Mouse (Mus musculus) midbrain, embryonic 16.5 days (tissue): ENCODE results near the gene Traf2. TPM values are rescaled to one million over a fixed set of nuclear protein-coding genes. Genes with fewer than 3 reads are reported as not detected.
"Not testable (repeated sequence)": the region's sequence is repeated elsewhere in the genome, so short reads cannot be mapped to it uniquely, and the experiment has no call there.

ENCODE experiments used
- ATAC-seq: fragments of 200-750 bp; cut with Nextera tagmentation; 2 replicates; pipeline ENCODE4 v1.8.0; 2017; ENCODE audit warnings: moderate TSS enrichment
- H3K27ac ChIP-seq: fragments of 300-500 bp; sonication (generic); 2 replicates; pipeline ENCODE4 v1.5.1; 2014; ENCODE audit warnings: mild to moderate bottlenecking, low read length, mixed read lengths
- H3K27me3 ChIP-seq: fragments of 300-500 bp; sonication (generic); 2 replicates; pipeline ENCODE4 v1.6.1; 2014; ENCODE audit warnings: low read depth, low read length, mixed read lengths; ENCODE audit not compliant: control insufficient read depth, insufficient read depth
- H3K36me3 ChIP-seq: fragments of 300-500 bp; sonication (generic); 2 replicates; pipeline ENCODE4 v1.6.1; 2014; ENCODE audit warnings: mild to moderate bottlenecking, low read length, moderate library complexity, mixed read lengths; ENCODE audit not compliant: control insufficient read depth, insufficient read depth
- H3K4me1 ChIP-seq: fragments of 300-500 bp; sonication (generic); 2 replicates; pipeline ENCODE4 v1.6.1; 2014; ENCODE audit warnings: mild to moderate bottlenecking, low read length, mixed read lengths; ENCODE audit not compliant: control insufficient read depth, insufficient read depth
- H3K4me2 ChIP-seq: fragments of 300-500 bp; sonication (generic); 2 replicates; pipeline ENCODE4 v1.6.1; 2014; ENCODE audit warnings: mild to moderate bottlenecking, low read length, mixed read lengths
- H3K4me3 ChIP-seq: fragments of 300-500 bp; sonication (generic); 2 replicates; pipeline ENCODE4 v1.5.1; 2014; ENCODE audit warnings: low read depth, mild to moderate bottlenecking, low read length, moderate library complexity, mixed read lengths
- H3K9ac ChIP-seq: fragments of 300-500 bp; sonication (generic); 2 replicates; pipeline ENCODE4 v1.6.1; 2014; ENCODE audit warnings: low read depth, low read length, mixed read lengths
- H3K9me3 ChIP-seq: fragments of 300-500 bp; sonication (generic); replicated peaks from 2 replicates; pipeline ENCODE4 v1.6.1; 2014; ENCODE audit warnings: mild to moderate bottlenecking, low read length, mixed read lengths; ENCODE audit not compliant: control insufficient read depth, poor library complexity, severe bottlenecking
- WGBS: fragments of 180-500 bp; shearing (Covaris S2); extraction: QIAGEN DNeasy Blood & Tissue Kit; methylation state at CpG from one replicate; pipeline ENCODE4 v1.1.7; 2014; 5-methylcytosine and 5-hydroxymethylcytosine counted together
- polyA plus RNA-seq: library from polyadenylated mRNA; unstranded; fragments of >200 nt; fragmentation: Nextera tagmentation; extraction: Ambion mirVana; gene quantifications from 2 replicates; pipeline ENCODE4 v1.2.1, GENCODE M21; 2015

The Traf2 gene
- polyA plus RNA-seq, 1 experiment from 2014 or later = 15.9 TPM

GRCm38 (mm10) chr2:25556296-25556695 is 9.6 kb upstream of the Traf2 start:
- no peak overlapping the region for H3K9ac ChIP-seq
- no peak overlapping the region for H3K4me3 ChIP-seq
- H3K4me1 ChIP-seq = peaks cover 17% of the 10 kb centered on the region
- no peaks in the 10 kb centered on the region for H3K27me3 ChIP-seq
- 52% methylated on average over 1 of the region's 1 CpGs for WGBS
- peaks cover 10% of the 10 kb centered on the region for H3K36me3 ChIP-seq
- H3K27ac ChIP-seq = no peak overlapping the region
- no peak for ATAC-seq
- no peak overlapping the region; the same call in 1 of the 2 replicates for H3K4me2 ChIP-seq
- H3K9me3 ChIP-seq = no peaks in the 10 kb centered on the region

GRCm38 (mm10) chr2:25555479-25555878 is 8.7 kb upstream of the Traf2 start:
- not testable (repeated sequence) for H3K27me3 ChIP-seq, H3K36me3 ChIP-seq, H3K4me3 ChIP-seq, H3K27ac ChIP-seq, H3K4me2 ChIP-seq, H3K9me3 ChIP-seq, ATAC-seq, H3K9ac ChIP-seq
- H3K4me1 ChIP-seq = peaks cover 17% of the 10 kb centered on the region
- 47% methylated on average over 2 of the region's 2 CpGs for WGBS

DNA sequence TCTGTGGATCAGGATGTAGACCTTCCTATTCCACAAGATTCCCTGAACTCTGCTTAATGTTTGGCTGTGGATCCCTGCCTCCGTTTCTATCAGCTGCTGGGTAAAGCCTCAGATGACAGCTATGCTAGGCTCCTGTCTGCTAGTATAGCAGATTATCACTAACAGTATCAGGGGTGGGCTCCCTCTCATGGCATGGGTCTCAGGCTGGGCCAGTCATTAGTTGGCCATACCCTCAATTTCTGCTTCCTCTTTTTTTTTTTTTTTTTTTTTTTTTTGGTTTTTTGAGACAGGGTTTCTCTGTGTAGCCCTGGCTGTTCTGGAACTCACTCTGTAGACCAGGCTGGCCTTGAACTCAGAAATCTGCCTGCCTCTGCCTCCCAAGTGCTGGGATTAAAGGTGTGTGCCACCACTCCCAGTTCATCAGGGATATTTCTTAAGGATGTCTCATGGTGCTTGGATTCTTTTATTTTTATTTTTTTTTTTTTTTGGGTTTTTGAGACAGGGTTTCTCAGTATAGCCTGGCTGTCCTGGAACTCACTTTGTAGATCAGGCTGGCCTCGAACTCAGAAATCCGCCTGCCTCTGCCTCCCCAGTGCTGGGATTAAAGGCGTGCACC is 6.5 kb upstream of the Traf2 start:
- H3K36me3 ChIP-seq, H3K27ac ChIP-seq, H3K27me3 ChIP-seq, H3K4me3 ChIP-seq, H3K9me3 ChIP-seq, H3K4me1 ChIP-seq, H3K9ac ChIP-seq, ATAC-seq, H3K4me2 ChIP-seq: not testable (repeated sequence)
- 89% methylated on average over 4 of the region's 4 CpGs for WGBS

- ATAC-seq = no peak
- H3K9me3 ChIP-seq = no peaks in the 10 kb centered on the region
- H3K27me3 ChIP-seq = no peaks in the 10 kb centered on the region
- H3K9ac ChIP-seq = no peak overlapping the region
- H3K4me1 ChIP-seq = peaks cover 4% of the 10 kb centered on the region
- no peak overlapping the region for H3K4me2 ChIP-seq
- 33% methylated on average over 5 of the region's 5 CpGs for WGBS
- no peak overlapping the region for H3K27ac ChIP-seq
- no peak overlapping the region for H3K4me3 ChIP-seq
- no peaks in the 10 kb centered on the region for H3K36me3 ChIP-seq
These were observed 4.4 kb upstream of the Traf2 start for GRCm38 (mm10) chr2:25551186-25551585.

- Histone ChIP-seq H3K9ac (no peak overlapping the region), H3K27me3 (no peaks in the 10 kb centered on the region), H3K36me3 (no peaks in the 10 kb centered on the region), H3K4me2 (no peak overlapping the region), H3K4me1 (peaks cover 9% of the 10 kb centered on the region), H3K9me3 (no peaks in the 10 kb centered on the region), H3K4me3 (no peak overlapping the region), H3K27ac (no peak overlapping the region)
- no peak for ATAC-seq
- WGBS = 85% methylated on average over 9 of the region's 9 CpGs
These were observed 2.6 kb upstream of the Traf2 start for GRCm38 (mm10) chr2:25549021-25549991.

DNA sequence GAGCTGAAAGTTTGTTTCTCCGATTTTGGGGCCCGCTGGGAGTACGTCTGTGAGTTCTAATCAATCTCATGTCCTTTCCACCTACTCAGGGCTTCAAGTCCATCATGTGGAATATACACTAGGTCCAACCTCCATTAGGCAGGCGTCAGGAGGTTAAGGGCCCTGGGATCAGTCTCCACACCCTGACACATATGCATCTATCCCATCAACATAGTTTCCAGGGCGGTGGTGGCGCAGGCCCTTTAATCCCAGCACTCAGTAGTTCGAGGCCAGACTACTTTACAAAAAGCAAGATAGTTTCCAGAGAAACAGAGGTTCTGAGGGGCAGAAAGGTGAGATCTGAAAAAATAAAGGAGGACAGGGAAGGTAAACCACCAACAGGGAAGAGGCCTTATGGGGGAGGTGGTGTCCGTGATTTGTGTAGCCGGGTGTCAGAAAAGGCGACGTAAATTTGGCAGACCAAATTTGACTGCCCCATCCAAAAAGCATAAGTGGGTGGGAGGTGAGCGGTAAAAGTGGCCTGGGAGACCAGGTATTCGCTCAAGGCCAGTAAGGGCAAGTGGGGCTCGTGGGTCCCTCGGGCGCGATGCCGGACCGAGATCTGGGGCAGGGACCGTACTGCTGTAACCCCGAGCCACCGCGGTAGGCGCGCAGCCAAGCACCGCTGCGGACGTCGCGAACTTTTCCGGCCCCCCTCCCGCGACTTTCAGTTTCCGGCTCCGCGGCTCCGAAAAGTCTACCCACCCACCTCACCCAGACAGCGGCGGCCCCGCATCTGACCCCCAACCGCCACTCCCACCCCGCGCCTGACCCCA is 537 bp downstream of the Traf2 start:
- Histone ChIP-seq H3K36me3 (no peaks in the 10 kb centered on the region), H3K4me1 (peaks cover 9% of the 10 kb centered on the region), H3K27ac (peak overlapping the region; percentile 50; the same call in 1 of the 2 replicates), H3K9me3 (no peaks in the 10 kb centered on the region), H3K4me2 (peak overlapping the region; percentile 86), H3K9ac (peak overlapping the region; percentile 75), H3K27me3 (no peaks in the 10 kb centered on the region), H3K4me3 (peak overlapping the region; percentile 66)
- ATAC-seq = peak; percentile 73; the same call in 1 of the 2 replicates
- 8% methylated on average over 43 of the region's 43 CpGs for WGBS

DNA sequence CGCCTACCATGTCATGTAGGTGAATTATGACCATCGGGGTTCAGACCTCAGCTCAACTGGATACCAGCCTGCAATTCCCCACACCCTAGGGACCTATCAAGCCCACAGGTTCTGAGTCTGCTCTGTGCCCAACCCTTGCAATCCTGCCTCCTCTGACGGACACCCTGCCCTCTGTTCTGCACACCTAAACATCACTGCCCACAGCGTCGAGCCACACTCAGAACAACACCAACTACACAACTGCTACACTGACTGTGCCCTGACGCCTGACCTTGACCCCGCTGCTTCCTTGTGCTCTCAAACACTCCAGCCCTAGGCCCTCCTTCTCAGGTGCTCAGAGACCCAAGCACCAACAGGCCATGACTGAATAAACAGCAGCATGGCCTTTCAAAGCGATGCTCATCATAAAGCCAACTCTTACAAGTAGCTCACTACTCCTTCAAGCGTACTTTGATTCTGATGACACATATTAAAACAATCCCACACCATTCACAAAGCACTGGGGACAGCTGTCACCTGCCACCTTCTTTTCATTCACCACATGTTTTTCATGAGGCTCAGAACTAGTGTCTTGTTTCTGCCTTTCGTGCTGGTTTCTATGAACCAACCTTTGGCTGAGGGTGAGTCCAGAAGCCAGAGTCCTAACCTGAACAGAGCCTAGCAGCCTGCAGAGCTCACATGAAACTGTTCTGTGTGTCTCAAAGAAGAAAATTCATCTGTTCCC is 4.9 kb downstream of the Traf2 start:
- H3K4me3 ChIP-seq = no peak overlapping the region
- H3K27ac ChIP-seq = no peak overlapping the region
- H3K9ac ChIP-seq = no peak overlapping the region
- H3K4me2 ChIP-seq = no peak overlapping the region
- 93% methylated on average over 10 of the region's 10 CpGs for WGBS
- H3K27me3 ChIP-seq = no peaks in the 10 kb centered on the region
- H3K36me3 ChIP-seq = no peaks in the 10 kb centered on the region
- no peak for ATAC-seq
- no peaks in the 10 kb centered on the region for H3K9me3 ChIP-seq
- H3K4me1 ChIP-seq = peaks cover 6% of the 10 kb centered on the region

DNA sequence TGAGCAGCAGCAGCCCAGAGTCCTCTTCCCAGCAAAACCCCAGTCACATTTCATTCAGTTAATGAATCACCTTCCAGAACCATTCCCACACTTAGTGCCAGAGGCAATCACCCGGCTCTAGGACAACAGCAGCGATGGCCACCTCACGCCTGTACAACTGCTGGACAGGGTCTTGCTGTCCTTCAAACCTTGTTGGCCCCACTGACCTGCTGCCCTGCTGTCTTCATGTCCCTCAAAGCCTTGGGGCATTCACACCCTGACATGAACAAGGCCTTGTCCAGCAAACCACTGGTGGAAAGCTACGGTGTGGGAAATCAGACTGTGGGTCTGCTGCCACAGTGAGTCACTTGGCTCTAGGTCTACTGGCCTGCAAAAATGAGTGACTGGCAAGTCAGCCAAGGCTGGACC is 6.2 kb downstream of the Traf2 start:
- no peak for ATAC-seq
- no peaks in the 10 kb centered on the region for H3K36me3 ChIP-seq
- no peak overlapping the region for H3K27ac ChIP-seq
- H3K4me1 ChIP-seq = no peaks in the 10 kb centered on the region
- H3K4me2 ChIP-seq = no peak overlapping the region
- no peaks in the 10 kb centered on the region for H3K9me3 ChIP-seq
- 93% methylated on average over 4 of the region's 4 CpGs for WGBS
- no peak overlapping the region for H3K4me3 ChIP-seq
- no peak overlapping the region for H3K9ac ChIP-seq
- H3K27me3 ChIP-seq = no peaks in the 10 kb centered on the region
